In the genomic region with DNA sequence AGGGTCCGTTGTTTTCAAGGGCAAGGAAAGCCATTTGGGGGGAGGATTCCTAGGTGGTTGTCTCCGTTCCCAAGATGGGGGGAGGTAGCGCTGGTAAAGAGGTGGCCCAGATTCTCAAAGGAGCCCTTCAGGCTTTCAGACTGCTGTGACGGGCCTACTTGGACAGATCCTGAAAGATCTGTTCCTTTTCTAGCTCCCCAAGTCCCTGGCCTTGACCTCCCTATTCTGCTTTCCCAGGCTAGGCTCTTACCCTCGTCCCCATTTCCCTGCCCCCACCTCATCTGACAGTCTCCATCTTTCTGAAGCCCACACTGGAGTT, we compare ENCODE assay signal across 8 mouse cellular contexts. TPM values are rescaled to one million over a fixed set of nuclear protein-coding genes. Genes with fewer than 3 reads are reported as not detected.
DNase-seq lines count a peak whose midpoint lies in the region.

No protein-coding gene starts in this region.

- peaks cover 9% of the 10 kb centered on the region for H3K36me3 ChIP-seq in midbrain, embryonic 10.5 days

- H3K9me3 ChIP-seq in midbrain, embryonic 10.5 days (replicated peaks), result no peaks in the 10 kb centered on the region

- peaks cover 18% of the 10 kb centered on the region for H3K4me1 ChIP-seq in midbrain, embryonic 10.5 days

- H3K27me3 ChIP-seq in midbrain, embryonic 10.5 days (ENCODE audit: low read depth, poor library complexity, severe bottlenecking), result no peaks in the 10 kb centered on the region

- DNase-seq in kidney, adult 18-20 months, result peak; percentile 39
- no peak for DNase-seq in kidney, adult 11 months
- peak; percentile 65 for DNase-seq in R1 (ENCODE audit: low read depth, low spot score)
- peak; percentile 22 for DNase-seq in embryo, embryonic 11.5 days (ENCODE audit: low read depth, low spot score)
- peak; percentile 10 to 28 for DNase-seq in heart, postnatal 14 days
- peak; percentile 15 to 28 for DNase-seq in layer of hippocampus, postnatal 36 days
- DNase-seq in midbrain, embryonic 10.5 days (ENCODE audit: low spot score), result peak; percentile 48
- DNase-seq in testis, postnatal 14 days (ENCODE audit: low spot score), result peak; percentile 30

- H3K27ac ChIP-seq in midbrain, embryonic 10.5 days (replicated peaks), result peak overlapping the region; percentile 98

- H3K4me3 ChIP-seq in midbrain, embryonic 10.5 days, result peak overlapping the region; percentile 92

- 0% methylated on average over 5 of the region's 5 CpGs for WGBS in midbrain, embryonic 10.5 days

- intact Hi-C loops in heart, postnatal 14 days (cut with DNase I), result loop anchor here (10.0 kb wide), 1 partner anchor 61 kb away; a partner anchor contains a TSS

RNA-seq across cellular contexts. Expression of a gene that starts 1.3 kb away (rescaled TPM):
- total RNA-seq in heart, postnatal 14 days (2021), result 10 to 100 TPM; 13.5 to 16.3 TPM
- 10 to 100 TPM; 30.4 to 31.7 TPM for total RNA-seq in layer of hippocampus, postnatal 36 days (2021)
- polyA plus RNA-seq in midbrain, embryonic 10.5 days (2016; fragmentation: Nextera tagmentation; extraction: Ambion mirVana), result 18.2 and 19.6 TPM in 2 replicates

RNA-seq across cellular contexts. Expression of a gene that starts 45.3 kb away (rescaled TPM):
- total RNA-seq in heart, postnatal 14 days (2021), result 1 to 10 TPM; 8.9 to 9.9 TPM
- total RNA-seq in layer of hippocampus, postnatal 36 days (2021), result 10 to 100 TPM; 15.4 to 17.9 TPM
- 29.7 and 30.2 TPM in 2 replicates for polyA plus RNA-seq in midbrain, embryonic 10.5 days (2016; fragmentation: Nextera tagmentation; extraction: Ambion mirVana)

RNA-seq across cellular contexts. Expression of a gene that starts 58.7 kb away (rescaled TPM):
- 10 to 100 TPM; 45.6 to 46.6 TPM for total RNA-seq in heart, postnatal 14 days (2021)
- total RNA-seq in layer of hippocampus, postnatal 36 days (2021), result 10 to 100 TPM; 54.7 to 56.3 TPM
- polyA plus RNA-seq in midbrain, embryonic 10.5 days (2016; fragmentation: Nextera tagmentation; extraction: Ambion mirVana), result 58.4 and 65.2 TPM in 2 replicates
